Comparison of ENCODE assay signal across 11 mouse cellular contexts in genomic region chr17:26547771-26548170, GRCm38 (mm10). TPM values are rescaled to one million over a fixed set of nuclear protein-coding genes. Genes with fewer than 3 reads are reported as not detected.
DNase-seq lines count a peak whose midpoint lies in the region; ATAC-seq and TF ChIP-seq lines count a peak whose summit lies in the region.
"Had no signal": no experiment of that assay in that cellular context is flagged by ENCODE, and none has a peak within 500 bp of the region (broad histone marks: within the 10 kb centered on the region; RNA-seq: fewer than 3 reads in every experiment).

No protein-coding gene starts in this region.

- no peaks in the 10 kb centered on the region for H3K36me3 ChIP-seq in ES-E14 (ENCODE audit: control insufficient read depth, insufficient read depth, low read length, poor library complexity, severe bottlenecking)
- no peaks in the 10 kb centered on the region for H3K36me3 ChIP-seq in embryonic facial prominence, embryonic 14.5 days (ENCODE audit: control insufficient read depth, insufficient read depth, low read length)
- H3K36me3 ChIP-seq in limb, embryonic 15.5 days, result no peaks in the 10 kb centered on the region
- H3K36me3 ChIP-seq in hindbrain, embryonic 10.5 days, result no peaks in the 10 kb centered on the region
- H3K36me3 ChIP-seq: limb, embryonic 13.5 days had no signal

- H3K4me1 ChIP-seq in ES-E14 (ENCODE audit: control insufficient read depth in 2 of 2, insufficient read depth in 2 of 2, low read length in 2 of 2, poor library complexity in 1 of 2), result peaks cover 8 to 29% of the 10 kb centered on the region in 2 experiments; a peak in 3 of 4 replicates
- H3K4me1 ChIP-seq in embryonic facial prominence, embryonic 14.5 days (ENCODE audit: control insufficient read depth, insufficient read depth, low read length), result peaks cover 4% of the 10 kb centered on the region; the same call in 1 of the 2 replicates
- H3K4me1 ChIP-seq in limb, embryonic 15.5 days, result peaks cover 17% of the 10 kb centered on the region
- peaks cover 13% of the 10 kb centered on the region for H3K4me1 ChIP-seq in hindbrain, embryonic 10.5 days (replicated peaks)

- in situ Hi-C loops in ES-E14 (cut with MboI; ENCODE audit: low sequenced_read_pairs in 2 of 2, unreplicated experiment in 2 of 2), result no loop called here

- DNase-seq in ES-E14 (ENCODE audit: low read depth, low spot score), result no peak
- DNase-seq in embryonic facial prominence, embryonic 14.5 days (ENCODE audit: low spot score), result peak; percentile 82
- peak; percentile 68 for DNase-seq in heart, postnatal 25 days (ENCODE audit: low spot score)
- no peak for DNase-seq in urinary bladder, postnatal 25 days (ENCODE audit: low spot score)
- DNase-seq in left cerebral cortex, adult 9 months (ENCODE audit: low spot score in 2 of 2), result no peak
- DNase-seq in hindbrain, embryonic 10.5 days (ENCODE audit: low spot score), result no peak
- DNase-seq: cerebellum, postnatal 25 days had no signal

- 11% methylated on average over 7 of the region's 7 CpGs for WGBS in embryonic facial prominence, embryonic 14.5 days
- 28% methylated on average over 7 of the region's 7 CpGs for WGBS in limb, embryonic 15.5 days
- 45% methylated on average over 7 of the region's 7 CpGs for WGBS in hindbrain, embryonic 10.5 days

- H3K9me3 ChIP-seq in ES-E14 (ENCODE audit: control insufficient read depth, insufficient read depth, low read depth, low read length), result no peaks in the 10 kb centered on the region
- no peaks in the 10 kb centered on the region for H3K9me3 ChIP-seq in embryonic facial prominence, embryonic 14.5 days (ENCODE audit: control insufficient read depth, low read length)
- no peaks in the 10 kb centered on the region for H3K9me3 ChIP-seq in limb, embryonic 15.5 days
- no peaks in the 10 kb centered on the region for H3K9me3 ChIP-seq in hindbrain, embryonic 10.5 days
- H3K9me3 ChIP-seq: limb, embryonic 13.5 days had no signal

- H3K27ac ChIP-seq in ES-E14 (ENCODE audit: insufficient read depth, low read depth, low read length, poor library complexity, severe bottlenecking), result peak overlapping the region; percentile 99
- peak overlapping the region; percentile 56; the same call in 1 of the 2 replicates for H3K27ac ChIP-seq in embryonic facial prominence, embryonic 14.5 days (replicated peaks; ENCODE audit: low read depth, low read length)
- peak overlapping the region; percentile 67 for H3K27ac ChIP-seq in limb, embryonic 15.5 days
- H3K27ac ChIP-seq in hindbrain, embryonic 10.5 days, result no peak overlapping the region; the same call in 1 of the 2 replicates
- H3K27ac ChIP-seq: hindbrain, embryonic 14.5 days; limb, embryonic 13.5 days had no signal

- H3K4me3 ChIP-seq in ES-E14 (ENCODE audit: insufficient read depth in 1 of 2, low read depth in 1 of 2, low read length in 2 of 2, poor library complexity in 1 of 2, severe bottlenecking in 1 of 2), result no peak overlapping the region
- no peak overlapping the region for H3K4me3 ChIP-seq in embryonic facial prominence, embryonic 14.5 days (ENCODE audit: low read depth, low read length)
- H3K4me3 ChIP-seq in limb, embryonic 15.5 days, result no peak overlapping the region
- H3K4me3 ChIP-seq in hindbrain, embryonic 10.5 days, result no peak overlapping the region
- H3K4me3 ChIP-seq: limb, embryonic 13.5 days had no signal

- H3K9ac ChIP-seq in ES-E14 (ENCODE audit: insufficient read depth, low read depth, low read length, poor library complexity, severe bottlenecking), result no peak overlapping the region; the same call in 1 of the 2 replicates
- H3K9ac ChIP-seq in embryonic facial prominence, embryonic 14.5 days (ENCODE audit: low read depth, low read length), result no peak overlapping the region
- no peak overlapping the region for H3K9ac ChIP-seq in limb, embryonic 15.5 days
- H3K9ac ChIP-seq: hindbrain, embryonic 14.5 days; limb, embryonic 13.5 days had no signal

- intact Hi-C loops in heart, postnatal 25 days (cut with DNase I), result loop anchor here (1.0 to 5.0 kb wide), 3 partner anchors 17 to 40 kb away; no protein-coding TSS in a partner anchor

- H3K4me2 ChIP-seq in embryonic facial prominence, embryonic 14.5 days (ENCODE audit: low read depth, low read length), result no peak overlapping the region
- H3K4me2 ChIP-seq in limb, embryonic 15.5 days, result no peak overlapping the region
- H3K4me2 ChIP-seq: hindbrain, embryonic 14.5 days; limb, embryonic 13.5 days had no signal

- H3K27me3 ChIP-seq in embryonic facial prominence, embryonic 14.5 days (replicated peaks; ENCODE audit: control insufficient read depth, insufficient read depth, low read length), result no peaks in the 10 kb centered on the region
- H3K27me3 ChIP-seq in limb, embryonic 15.5 days, result no peaks in the 10 kb centered on the region
- H3K27me3 ChIP-seq in hindbrain, embryonic 10.5 days (ENCODE audit: insufficient read depth, poor library complexity, severe bottlenecking), result peaks cover 9% of the 10 kb centered on the region; the same call in 1 of the 2 replicates

- peak; percentile 70; the same call in 1 of the 2 replicates for ATAC-seq in embryonic facial prominence, embryonic 14.5 days (ENCODE audit: low read depth)
- no peak for ATAC-seq in limb, embryonic 15.5 days (ENCODE audit: insufficient number of reproducible peaks, low FRiP score, low TSS enrichment, low read depth)
- ATAC-seq in megakaryocyte-erythroid progenitor cell, adult 5-6 weeks (replicated peaks; ENCODE audit: low FRiP score, low TSS enrichment, poor library complexity, severe bottlenecking), result no peak

TF ChIP-seq in ES-E14, 5 proteins besides CTCF, POLR2A, EP300 and RAD21:
- TF ChIP-seq MAFK (IDR thresholded peaks at IDR 0.05; ENCODE audit: insufficient read depth, low read depth, low read length), result no peak
- no peak for TF ChIP-seq CHD2 (IDR thresholded peaks at IDR 0.05; ENCODE audit: low read depth, low read length)
- no peak for TF ChIP-seq ZC3H11A (IDR thresholded peaks at IDR 0.05; ENCODE audit: borderline replicate concordance, low read depth, low read length)
- TF ChIP-seq ZNF384 (IDR thresholded peaks at IDR 0.05; ENCODE audit: low read depth, low read length), result no peak
- no peak for TF ChIP-seq HCFC1 (IDR thresholded peaks at IDR 0.05; ENCODE audit: borderline replicate concordance, insufficient read depth, low read length)
TF ChIP-seq in ES-E14: peak in this region for 0.

RNA-seq across cellular contexts. Expression of gene Ergic1, which starts 13.5 kb away (rescaled TPM):
- 97.5 and 142 TPM in 2 replicates for total RNA-seq in ES-E14 (2012; rRNA removed)
- 149 and 164 TPM in 2 replicates for polyA plus RNA-seq in embryonic facial prominence, embryonic 14.5 days (2014; fragmentation: Nextera tagmentation; extraction: Ambion mirVana)
- total RNA-seq in heart, postnatal 25 days (2021), result 10 to 100 TPM; 54.2 to 58.4 TPM
- polyA plus RNA-seq in limb, embryonic 15.5 days (2015; fragmentation: Nextera tagmentation; extraction: Ambion mirVana), result 122 and 130 TPM in 2 replicates
- 51.7 and 55.0 TPM in 2 replicates for total RNA-seq in megakaryocyte-erythroid progenitor cell, adult 5-6 weeks (2014; fragmentation: Nextera tagmentation)
- 31.6 and 40.3 TPM in 2 replicates for total RNA-seq in megakaryocyte-erythroid progenitor cell, adult 5-6 weeks (2017)
- 97.7 and 103 TPM in 2 replicates for polyA plus RNA-seq in hindbrain, embryonic 10.5 days (2016; fragmentation: Nextera tagmentation; extraction: Ambion mirVana)

RNA-seq across cellular contexts. Expression of gene Dusp1, which starts 14.2 kb away (rescaled TPM):
- total RNA-seq in ES-E14 (2012; rRNA removed), result 20.0 and 21.2 TPM in 2 replicates
- 25.4 and 27.3 TPM in 2 replicates for polyA plus RNA-seq in embryonic facial prominence, embryonic 14.5 days (2014; fragmentation: Nextera tagmentation; extraction: Ambion mirVana)
- total RNA-seq in heart, postnatal 25 days (2021), result 10 to 100 TPM; 44.8 to 66.4 TPM
- polyA plus RNA-seq in limb, embryonic 15.5 days (2015; fragmentation: Nextera tagmentation; extraction: Ambion mirVana), result 27.3 and 32.5 TPM in 2 replicates
- total RNA-seq in megakaryocyte-erythroid progenitor cell, adult 5-6 weeks (2014; fragmentation: Nextera tagmentation), result 18.4 and 29.1 TPM in 2 replicates
- total RNA-seq in megakaryocyte-erythroid progenitor cell, adult 5-6 weeks (2017), result 73.3 and 79.0 TPM in 2 replicates
- polyA plus RNA-seq in hindbrain, embryonic 10.5 days (2016; fragmentation: Nextera tagmentation; extraction: Ambion mirVana), result 26.8 and 36.8 TPM in 2 replicates

Comparison
In these comparisons a context has a peak if more than half of its experiments do, and no peak if none do; other contexts are left out.
1. DNase-seq: peak in embryonic facial prominence, embryonic 14.5 days (single experiment) and heart, postnatal 25 days (single experiment); none in ES-E14 (single experiment), urinary bladder, postnatal 25 days (single experiment), left cerebral cortex, adult 9 months (0 of 2) and hindbrain, embryonic 10.5 days (single experiment).